Comparison of ENCODE assay signal across 9 mouse cellular contexts in the genomic region with DNA sequence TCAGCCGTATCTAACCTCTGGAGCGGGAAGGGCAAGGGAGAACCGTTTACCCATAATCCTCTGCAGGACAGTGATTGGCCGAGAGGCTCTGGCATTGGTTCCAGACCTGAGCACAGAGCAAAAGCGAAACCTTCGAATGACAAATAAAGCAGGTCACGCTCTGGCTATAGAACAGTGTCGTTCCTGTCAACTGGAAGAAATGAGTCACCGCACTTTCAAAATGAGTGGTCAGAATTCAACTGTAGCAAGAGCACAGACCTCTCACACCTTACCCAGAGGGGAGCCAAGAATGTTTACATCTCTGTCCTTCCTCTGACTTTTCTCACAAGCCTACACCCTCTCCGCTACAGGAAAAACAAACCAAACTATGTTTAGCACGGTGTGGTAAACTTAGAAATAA. TPM values are rescaled to one million over a fixed set of nuclear protein-coding genes. Genes with fewer than 3 reads are reported as not detected.
DNase-seq lines count a peak whose midpoint lies in the region; ATAC-seq and TF ChIP-seq lines count a peak whose summit lies in the region.
"Had no signal": no experiment of that assay in that cellular context is flagged by ENCODE, and none has a peak within 500 bp of the region (broad histone marks: within the 10 kb centered on the region; RNA-seq: fewer than 3 reads in every experiment).

No protein-coding gene starts in this region.

- 0 out of 2 replicates have a peak, but pooled peaks have one; percentile 28 for ATAC-seq in liver, embryonic 15.5 days (ENCODE audit: insufficient read depth)
- no peak for ATAC-seq in liver, embryonic 11.5 days (replicated peaks; ENCODE audit: low FRiP score)
- peak; percentile 55; the same call in 1 of the 2 replicates for ATAC-seq in heart, embryonic 12.5 days (ENCODE audit: insufficient number of reproducible peaks, low FRiP score)
- ATAC-seq in hindbrain, embryonic 12.5 days (ENCODE audit: low FRiP score): no peak

- H3K4me1 ChIP-seq in liver, embryonic 15.5 days (replicated peaks): no peaks in the 10 kb centered on the region
- H3K4me1 ChIP-seq in liver, embryonic 11.5 days (replicated peaks; ENCODE audit: control insufficient read depth, insufficient read depth, low read length): no peaks in the 10 kb centered on the region
- 0 out of 2 replicates have a peak, but pooled peaks cover 6% of the 10 kb centered on the region for H3K4me1 ChIP-seq in heart, embryonic 12.5 days (replicated peaks)
- peaks cover 4% of the 10 kb centered on the region; the same call in 1 of the 2 replicates for H3K4me1 ChIP-seq in small intestine, adult 2 months (ENCODE audit: control insufficient read depth, insufficient read depth, insufficient read length, low read length)
- 0 out of 2 replicates have a peak, but pooled peaks cover 4% of the 10 kb centered on the region for H3K4me1 ChIP-seq in hindbrain, embryonic 12.5 days
- H3K4me1 ChIP-seq: midbrain, embryonic 12.5 days had no signal

- no peak overlapping the region for H3K9ac ChIP-seq in liver, embryonic 15.5 days
- H3K9ac ChIP-seq in liver, embryonic 11.5 days (ENCODE audit: low read depth, low read length): no peak overlapping the region
- H3K9ac ChIP-seq in heart, embryonic 12.5 days: no peak overlapping the region
- H3K9ac ChIP-seq in hindbrain, embryonic 12.5 days: no peak overlapping the region
- H3K9ac ChIP-seq: midbrain, embryonic 12.5 days had no signal

- H3K9me3 ChIP-seq in liver, embryonic 15.5 days (replicated peaks): no peaks in the 10 kb centered on the region
- H3K9me3 ChIP-seq in liver, embryonic 11.5 days (ENCODE audit: control insufficient read depth, low read length): no peaks in the 10 kb centered on the region
- peaks cover 10% of the 10 kb centered on the region; the same call in 1 of the 2 replicates for H3K9me3 ChIP-seq in heart, embryonic 12.5 days (replicated peaks)
- H3K9me3 ChIP-seq in hindbrain, embryonic 12.5 days (replicated peaks): 0 out of 2 replicates have a peak, but pooled peaks cover 4% of the 10 kb centered on the region

- H3K27me3 ChIP-seq in liver, embryonic 15.5 days: no peaks in the 10 kb centered on the region
- no peaks in the 10 kb centered on the region for H3K27me3 ChIP-seq in liver, embryonic 11.5 days (replicated peaks; ENCODE audit: control insufficient read depth, insufficient read depth, low read length)
- no peaks in the 10 kb centered on the region; the same call in 1 of the 2 replicates for H3K27me3 ChIP-seq in heart, embryonic 12.5 days (replicated peaks)
- H3K27me3 ChIP-seq in small intestine, adult 2 months (ENCODE audit: control insufficient read depth, insufficient read depth, low read length): no peaks in the 10 kb centered on the region
- peaks cover 2% of the 10 kb centered on the region; the same call in 1 of the 2 replicates for H3K27me3 ChIP-seq in hindbrain, embryonic 12.5 days
- H3K27me3 ChIP-seq: midbrain, embryonic 12.5 days had no signal

- no peak overlapping the region for H3K4me3 ChIP-seq in liver, embryonic 15.5 days (replicated peaks)
- H3K4me3 ChIP-seq in liver, embryonic 11.5 days (ENCODE audit: low read depth, low read length): no peak overlapping the region
- H3K4me3 ChIP-seq in heart, embryonic 12.5 days: no peak overlapping the region
- H3K4me3 ChIP-seq in small intestine, adult 2 months (ENCODE audit: low read depth, low read length): no peak overlapping the region
- H3K4me3 ChIP-seq in hindbrain, embryonic 12.5 days: no peak overlapping the region
- H3K4me3 ChIP-seq: midbrain, embryonic 12.5 days had no signal

- no peak for TF ChIP-seq CTCF in small intestine, adult 2 months (IDR thresholded peaks at IDR 0.05; ENCODE audit: extremely low read depth, insufficient read length, insufficient replicate concordance, low read depth, low read length)

- no peak for DNase-seq in liver, embryonic 11.5 days (ENCODE audit: low spot score)
- peak; percentile 58 for DNase-seq in adrenal gland, adult 8-10 months
- DNase-seq in kidney, postnatal 25 days: peak; percentile 85 to 91
- no peak for DNase-seq in frontal cortex, postnatal 25 days (ENCODE audit: low spot score in 2 of 2)

- H3K36me3 ChIP-seq in liver, embryonic 15.5 days (replicated peaks): no peaks in the 10 kb centered on the region
- H3K36me3 ChIP-seq in liver, embryonic 11.5 days (ENCODE audit: control insufficient read depth, insufficient read depth, low read length): no peaks in the 10 kb centered on the region
- no peaks in the 10 kb centered on the region for H3K36me3 ChIP-seq in heart, embryonic 12.5 days
- H3K36me3 ChIP-seq in small intestine, adult 2 months (ENCODE audit: control insufficient read depth, insufficient read depth, low read length): no peaks in the 10 kb centered on the region
- H3K36me3 ChIP-seq in hindbrain, embryonic 12.5 days: no peaks in the 10 kb centered on the region
- H3K36me3 ChIP-seq: midbrain, embryonic 12.5 days had no signal

- no peak overlapping the region for H3K27ac ChIP-seq in liver, embryonic 15.5 days (replicated peaks)
- H3K27ac ChIP-seq in liver, embryonic 11.5 days (ENCODE audit: low read depth, low read length): no peak overlapping the region
- H3K27ac ChIP-seq in heart, embryonic 12.5 days (ENCODE audit: poor library complexity, severe bottlenecking): peak overlapping the region; percentile 11; the same call in 1 of the 2 replicates
- peak overlapping the region; percentile 85 for H3K27ac ChIP-seq in small intestine, adult 2 months (ENCODE audit: insufficient read depth, low read depth, low read length)
- no peak overlapping the region for H3K27ac ChIP-seq in hindbrain, embryonic 12.5 days
- H3K27ac ChIP-seq: midbrain, embryonic 12.5 days had no signal

- no peak for TF ChIP-seq POLR2A in small intestine, adult 2 months (IDR thresholded peaks at IDR 0.05; ENCODE audit: low read depth, low read length)

- H3K4me2 ChIP-seq in liver, embryonic 15.5 days: no peak overlapping the region
- H3K4me2 ChIP-seq in liver, embryonic 11.5 days: no peak overlapping the region
- peak overlapping the region; percentile 19; the same call in 1 of the 2 replicates for H3K4me2 ChIP-seq in heart, embryonic 12.5 days
- H3K4me2 ChIP-seq in hindbrain, embryonic 12.5 days (replicated peaks): no peak overlapping the region
- H3K4me2 ChIP-seq: midbrain, embryonic 12.5 days had no signal

- WGBS in liver, embryonic 15.5 days (ENCODE audit: insufficient replicate concordance): 56% methylated on average over 11 of the region's 11 CpGs
- 78% methylated on average over 11 of the region's 11 CpGs for WGBS in liver, embryonic 11.5 days
- 48% methylated on average over 11 of the region's 11 CpGs for WGBS in heart, embryonic 12.5 days
- WGBS in small intestine, adult 2 months: 55% methylated on average over 11 of the region's 11 CpGs
- 57% methylated on average over 11 of the region's 11 CpGs for WGBS in hindbrain, embryonic 12.5 days

RNA-seq across cellular contexts. Expression of a gene that starts 45.4 kb away (rescaled TPM):
- polyA plus RNA-seq in liver, embryonic 15.5 days (2015; fragmentation: Nextera tagmentation; extraction: Ambion mirVana): 0.30 and 0.92 TPM in 2 replicates
- polyA plus RNA-seq in liver, embryonic 11.5 days (2014; fragmentation: Nextera tagmentation; extraction: Ambion mirVana): 0.15 and 0.71 TPM in 2 replicates
- 1 to 10 TPM in 3 of 4 experiments, under 1 TPM in 1; 0.91 to 2.4 (median 1.4) TPM for total RNA-seq in adrenal gland, adult 8-10 months (2022)
- polyA plus RNA-seq in heart, embryonic 12.5 days (2016; fragmentation: Nextera tagmentation; extraction: Ambion mirVana): 2.4 and 2.5 TPM in 2 replicates
- 1.0 and 1.1 TPM in 2 replicates for polyA plus RNA-seq in small intestine, adult 2 months (2012; rRNA removed)
- 0.36 and 0.57 TPM in 2 replicates for polyA plus RNA-seq in hindbrain, embryonic 12.5 days (2016; fragmentation: Nextera tagmentation; extraction: Ambion mirVana)

Comparison
In these comparisons a context has a peak if more than half of its experiments do, and no peak if none do; other contexts are left out.
1. ATAC-seq: peak in liver, embryonic 15.5 days (single experiment) and heart, embryonic 12.5 days (single experiment); none in liver, embryonic 11.5 days (single experiment) and hindbrain, embryonic 12.5 days (single experiment).
2. H3K27ac ChIP-seq: peak in heart, embryonic 12.5 days (single experiment) and small intestine, adult 2 months (single experiment); none in liver, embryonic 15.5 days (single experiment), liver, embryonic 11.5 days (single experiment) and hindbrain, embryonic 12.5 days (single experiment).
3. DNase-seq: peak in adrenal gland, adult 8-10 months (single experiment) and kidney, postnatal 25 days (2 of 2); none in liver, embryonic 11.5 days (single experiment) and frontal cortex, postnatal 25 days (0 of 2).